Mouse (Mus musculus): ENCODE results near the gene Rrnad1. TPM values are rescaled to one million over a fixed set of nuclear protein-coding genes. Genes with fewer than 3 reads are reported as not detected.

Rrnad1 gene
- 17.9 and 21.8 TPM in 2 replicates for polyA plus RNA-seq (2014; fragmentation: Nextera tagmentation; extraction: Ambion mirVana)

GRCm38 (mm10) chr3:87930078-87930795 is at the start of gene Rrnad1, which contains the start of gene Isg20l2:
Gene Rrnad1 (minus strand): TSS chr3:87930717.
Gene Isg20l2 (plus strand): TSS chr3:87930314.
- Histone ChIP-seq H3K4me2 (ENCODE audit: low read length) (peak within 1 kb of the TSS; percentile 80), H3K27me3 (replicated peaks; ENCODE audit: control insufficient read depth, insufficient read depth, low read length) (no peaks in the 10 kb centered on the region), H3K36me3 (ENCODE audit: control insufficient read depth, insufficient read depth, low read length) (peaks cover 64% of the 10 kb centered on the region), H3K27ac (ENCODE audit: low read depth) (peak within 1 kb of the TSS; percentile 83), H3K9me3 (ENCODE audit: control insufficient read depth, low read length) (no peaks in the 10 kb centered on the region), H3K4me3 (ENCODE audit: low read depth, low read length) (peak within 1 kb of the TSS; percentile 82), H3K9ac (ENCODE audit: low read length) (peak within 1 kb of the TSS; percentile 77), H3K4me1 (replicated peaks; ENCODE audit: control insufficient read depth, insufficient read depth, low read length) (peaks cover 19% of the 10 kb centered on the region)
- ATAC-seq (replicated peaks; ENCODE audit: low FRiP score, low TSS enrichment, low read depth), result peak; percentile 98
- WGBS, result under 1% methylated on average over 76 of the region's 78 CpGs
- peak; percentile 99 for DNase-seq (ENCODE audit: low spot score)

DNA sequence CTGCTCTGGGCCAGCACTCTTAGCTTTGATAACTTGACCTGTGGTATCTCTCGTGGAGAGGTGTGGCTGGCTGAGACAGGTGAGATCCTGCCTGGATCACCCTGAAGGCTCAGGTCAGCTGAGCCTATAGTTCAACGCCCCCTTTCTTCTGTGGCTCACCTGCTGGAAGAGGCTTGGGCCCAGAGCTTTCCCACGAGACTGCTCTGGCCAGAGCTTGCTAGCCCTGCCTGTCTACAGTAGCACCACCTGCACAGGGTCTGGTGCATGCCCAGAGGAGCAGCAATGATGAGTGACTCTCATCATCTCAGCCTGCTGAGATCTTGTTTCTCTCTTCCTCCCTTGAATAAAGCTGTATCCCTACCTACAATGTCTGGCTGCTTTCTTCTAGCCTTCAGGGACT is 49.6 kb upstream of the Rrnad1 start:
- H3K4me2 ChIP-seq (ENCODE audit: low read length), result no peak overlapping the region
- H3K27ac ChIP-seq (ENCODE audit: low read depth), result no peak overlapping the region
- no peak overlapping the region for H3K9ac ChIP-seq (ENCODE audit: low read length)
- no peaks in the 10 kb centered on the region for H3K27me3 ChIP-seq (replicated peaks; ENCODE audit: control insufficient read depth, insufficient read depth, low read length)
- ATAC-seq (replicated peaks; ENCODE audit: low FRiP score, low TSS enrichment, low read depth) (no peak), DNase-seq (ENCODE audit: low spot score) (no peak)
- no peaks in the 10 kb centered on the region for H3K9me3 ChIP-seq (ENCODE audit: control insufficient read depth, low read length)
- H3K36me3 ChIP-seq (ENCODE audit: control insufficient read depth, insufficient read depth, low read length), result peaks cover 26% of the 10 kb centered on the region
- peaks cover 38% of the 10 kb centered on the region for H3K4me1 ChIP-seq (replicated peaks; ENCODE audit: control insufficient read depth, insufficient read depth, low read length)
- WGBS, result 48% methylated on average over 3 of the region's 3 CpGs
- H3K4me3 ChIP-seq (ENCODE audit: low read depth, low read length), result no peak overlapping the region

- Histone ChIP-seq H3K9ac (ENCODE audit: low read length) (no peak overlapping the region), H3K27ac (ENCODE audit: low read depth) (no peak overlapping the region), H3K4me2 (ENCODE audit: low read length) (no peak overlapping the region), H3K36me3 (ENCODE audit: control insufficient read depth, insufficient read depth, low read length) (peaks cover 26% of the 10 kb centered on the region), H3K4me1 (replicated peaks; ENCODE audit: control insufficient read depth, insufficient read depth, low read length) (peaks cover 38% of the 10 kb centered on the region), H3K9me3 (ENCODE audit: control insufficient read depth, low read length) (no peaks in the 10 kb centered on the region), H3K4me3 (ENCODE audit: low read depth, low read length) (no peak overlapping the region), H3K27me3 (replicated peaks; ENCODE audit: control insufficient read depth, insufficient read depth, low read length) (no peaks in the 10 kb centered on the region)
- no peak for ATAC-seq (replicated peaks; ENCODE audit: low FRiP score, low TSS enrichment, low read depth)
- 86% methylated on average over 5 of the region's 5 CpGs for WGBS
- DNase-seq (ENCODE audit: low spot score), result no peak
Measured at GRCm38 (mm10) chr3:87979493-87979892, 49.0 kb upstream of the Rrnad1 start.

DNA sequence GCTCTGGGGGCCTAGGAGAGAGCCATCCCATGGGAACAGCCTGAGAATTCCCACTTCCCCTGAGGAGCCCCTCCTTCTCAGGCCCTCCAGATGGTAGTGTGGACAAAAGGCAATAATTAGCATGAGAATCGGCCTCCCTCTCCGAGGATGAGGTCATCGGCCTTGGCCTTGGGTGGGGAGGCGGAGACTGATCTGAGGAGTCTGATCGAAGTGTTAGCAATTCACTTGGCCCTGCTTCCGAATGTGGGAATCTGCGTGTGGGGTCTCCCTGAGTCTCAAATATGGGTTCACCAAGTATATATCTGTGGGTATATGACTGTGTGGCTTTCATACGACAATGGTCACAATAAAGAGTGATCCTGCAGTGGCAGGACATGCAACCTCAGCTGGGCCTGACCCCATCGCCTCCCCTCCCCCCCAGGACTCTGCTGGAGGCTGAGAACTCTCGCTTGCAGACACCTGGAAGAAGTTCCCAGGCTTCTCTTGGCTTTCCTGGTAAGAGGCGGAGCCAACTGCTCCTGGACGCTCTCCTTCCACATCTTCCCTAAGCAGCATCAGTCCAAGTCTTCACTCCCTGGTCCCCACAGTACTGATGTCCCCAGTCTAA is 44.0 kb upstream of the Rrnad1 start:
- no peaks in the 10 kb centered on the region for H3K9me3 ChIP-seq (ENCODE audit: control insufficient read depth, low read length)
- H3K4me2 ChIP-seq (ENCODE audit: low read length), result peak overlapping the region; percentile 86
- no peaks in the 10 kb centered on the region for H3K27me3 ChIP-seq (replicated peaks; ENCODE audit: control insufficient read depth, insufficient read depth, low read length)
- H3K4me1 ChIP-seq (replicated peaks; ENCODE audit: control insufficient read depth, insufficient read depth, low read length), result peaks cover 37% of the 10 kb centered on the region
- peak overlapping the region; percentile 17; the same call in 1 of the 2 replicates for H3K27ac ChIP-seq (ENCODE audit: low read depth)
- H3K36me3 ChIP-seq (ENCODE audit: control insufficient read depth, insufficient read depth, low read length), result peaks cover 26% of the 10 kb centered on the region
- DNase-seq (ENCODE audit: low spot score) (no peak), ATAC-seq (replicated peaks; ENCODE audit: low FRiP score, low TSS enrichment, low read depth) (no peak)
- H3K4me3 ChIP-seq (ENCODE audit: low read depth, low read length), result no peak overlapping the region
- whole genome bisulfite sequencing, result 24% methylated on average over 12 of the region's 12 CpGs
- H3K9ac ChIP-seq (ENCODE audit: low read length), result peak overlapping the region; percentile 17; the same call in 1 of the 2 replicates

DNA sequence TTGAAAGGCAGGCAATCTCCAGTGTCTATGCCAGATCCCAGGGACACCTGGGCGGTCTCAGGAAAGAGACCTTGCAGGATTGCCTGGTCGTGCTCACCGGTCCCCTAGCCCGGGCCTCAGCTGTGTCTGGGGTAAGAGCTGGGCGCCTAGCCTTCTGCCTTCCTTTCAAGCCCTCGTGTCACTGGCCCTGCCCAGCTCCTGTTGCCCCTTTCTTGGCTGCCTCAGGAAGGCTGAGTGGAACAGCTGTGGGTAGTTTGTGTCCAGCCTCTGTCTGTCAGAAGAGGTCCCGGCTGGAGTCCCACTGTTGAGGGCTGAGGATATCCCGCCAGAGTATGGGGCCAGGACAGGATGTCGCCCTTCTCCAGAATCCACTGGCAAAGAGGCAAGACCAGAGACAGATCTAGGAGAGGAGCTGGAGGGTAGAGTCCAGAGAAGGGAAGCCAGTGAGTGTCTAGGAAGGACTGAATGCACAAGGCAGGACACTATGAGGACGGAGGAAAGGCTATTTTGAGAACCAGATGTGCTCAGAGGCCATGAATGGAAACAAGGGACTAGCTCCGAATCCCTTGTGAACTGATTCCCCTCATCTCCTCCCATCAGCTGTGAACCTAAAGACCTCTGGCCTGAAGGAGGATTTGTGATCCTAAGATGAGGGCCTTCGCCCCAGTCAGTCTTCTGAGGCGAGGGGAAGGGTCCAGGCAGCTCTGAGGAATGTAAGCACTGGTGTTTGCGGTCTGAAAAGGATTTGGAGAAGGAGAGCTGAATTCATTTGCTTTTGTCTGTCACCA is 43.3 kb upstream of the Rrnad1 start:
- no peaks in the 10 kb centered on the region for H3K27me3 ChIP-seq (replicated peaks; ENCODE audit: control insufficient read depth, insufficient read depth, low read length)
- H3K4me2 ChIP-seq (ENCODE audit: low read length), result peak overlapping the region; percentile 86
- peak overlapping the region; percentile 56; the same call in 1 of the 2 replicates for H3K4me3 ChIP-seq (ENCODE audit: low read depth, low read length)
- H3K4me1 ChIP-seq (replicated peaks; ENCODE audit: control insufficient read depth, insufficient read depth, low read length), result peaks cover 37% of the 10 kb centered on the region
- no peaks in the 10 kb centered on the region for H3K9me3 ChIP-seq (ENCODE audit: control insufficient read depth, low read length)
- ATAC-seq (replicated peaks; ENCODE audit: low FRiP score, low TSS enrichment, low read depth) (no peak), DNase-seq (ENCODE audit: low spot score) (no peak)
- peaks cover 26% of the 10 kb centered on the region for H3K36me3 ChIP-seq (ENCODE audit: control insufficient read depth, insufficient read depth, low read length)
- 46% methylated on average over 14 of the region's 14 CpGs for WGBS
- peak overlapping the region; percentile 17; the same call in 1 of the 2 replicates for H3K27ac ChIP-seq (ENCODE audit: low read depth)
- peak overlapping the region; percentile 17; the same call in 1 of the 2 replicates for H3K9ac ChIP-seq (ENCODE audit: low read length)

DNA sequence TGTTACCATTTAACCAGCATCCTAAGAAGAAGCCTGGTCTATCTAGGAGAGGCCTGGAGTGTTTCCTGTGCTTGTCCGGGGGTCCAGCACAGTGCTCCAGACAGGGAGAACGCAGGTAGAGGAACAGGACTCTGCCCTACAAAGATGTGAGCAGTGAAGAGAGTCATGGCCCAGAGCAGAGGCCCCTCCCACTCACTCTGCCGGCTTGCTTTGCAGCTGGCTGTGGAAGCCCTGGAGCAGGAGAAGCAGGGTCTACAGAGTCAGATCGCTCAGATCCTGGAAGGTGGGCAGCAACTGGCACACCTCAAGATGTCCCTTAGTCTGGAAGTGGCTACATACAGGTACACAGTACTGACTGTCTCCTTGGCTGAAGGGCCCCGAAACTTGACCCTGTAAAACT is 42.3 kb upstream of the Rrnad1 start:
- peaks cover 25% of the 10 kb centered on the region for H3K36me3 ChIP-seq (ENCODE audit: control insufficient read depth, insufficient read depth, low read length)
- H3K9me3 ChIP-seq (ENCODE audit: control insufficient read depth, low read length), result no peaks in the 10 kb centered on the region
- H3K4me3 ChIP-seq (ENCODE audit: low read depth, low read length), result peak overlapping the region; percentile 56
- H3K4me2 ChIP-seq (ENCODE audit: low read length), result peak overlapping the region; percentile 86
- peaks cover 37% of the 10 kb centered on the region for H3K4me1 ChIP-seq (replicated peaks; ENCODE audit: control insufficient read depth, insufficient read depth, low read length)
- no peak; the same call in 1 of the 2 replicates for ATAC-seq (replicated peaks; ENCODE audit: low FRiP score, low TSS enrichment, low read depth)
- no peaks in the 10 kb centered on the region for H3K27me3 ChIP-seq (replicated peaks; ENCODE audit: control insufficient read depth, insufficient read depth, low read length)
- no peak for DNase-seq (ENCODE audit: low spot score)
- no peak overlapping the region for H3K27ac ChIP-seq (ENCODE audit: low read depth)
- H3K9ac ChIP-seq (ENCODE audit: low read length), result peak overlapping the region; percentile 61
- WGBS, result 26% methylated on average over 5 of the region's 5 CpGs

GRCm38 (mm10) chr3:87972203-87972664 is 41.7 kb upstream of the Rrnad1 start:
- DNase-seq (ENCODE audit: low spot score) (no peak), ATAC-seq (replicated peaks; ENCODE audit: low FRiP score, low TSS enrichment, low read depth) (no peak)
- Histone ChIP-seq H3K27ac (ENCODE audit: low read depth) (no peak overlapping the region), H3K9me3 (ENCODE audit: control insufficient read depth, low read length) (no peaks in the 10 kb centered on the region), H3K4me3 (ENCODE audit: low read depth, low read length) (peak overlapping the region; percentile 56), H3K4me2 (ENCODE audit: low read length) (peak overlapping the region; percentile 86), H3K4me1 (replicated peaks; ENCODE audit: control insufficient read depth, insufficient read depth, low read length) (peaks cover 37% of the 10 kb centered on the region), H3K36me3 (ENCODE audit: control insufficient read depth, insufficient read depth, low read length) (peaks cover 19% of the 10 kb centered on the region), H3K27me3 (replicated peaks; ENCODE audit: control insufficient read depth, insufficient read depth, low read length) (no peaks in the 10 kb centered on the region), H3K9ac (ENCODE audit: low read length) (peak overlapping the region; percentile 61)
- WGBS, result 18% methylated on average over 8 of the region's 8 CpGs

DNA sequence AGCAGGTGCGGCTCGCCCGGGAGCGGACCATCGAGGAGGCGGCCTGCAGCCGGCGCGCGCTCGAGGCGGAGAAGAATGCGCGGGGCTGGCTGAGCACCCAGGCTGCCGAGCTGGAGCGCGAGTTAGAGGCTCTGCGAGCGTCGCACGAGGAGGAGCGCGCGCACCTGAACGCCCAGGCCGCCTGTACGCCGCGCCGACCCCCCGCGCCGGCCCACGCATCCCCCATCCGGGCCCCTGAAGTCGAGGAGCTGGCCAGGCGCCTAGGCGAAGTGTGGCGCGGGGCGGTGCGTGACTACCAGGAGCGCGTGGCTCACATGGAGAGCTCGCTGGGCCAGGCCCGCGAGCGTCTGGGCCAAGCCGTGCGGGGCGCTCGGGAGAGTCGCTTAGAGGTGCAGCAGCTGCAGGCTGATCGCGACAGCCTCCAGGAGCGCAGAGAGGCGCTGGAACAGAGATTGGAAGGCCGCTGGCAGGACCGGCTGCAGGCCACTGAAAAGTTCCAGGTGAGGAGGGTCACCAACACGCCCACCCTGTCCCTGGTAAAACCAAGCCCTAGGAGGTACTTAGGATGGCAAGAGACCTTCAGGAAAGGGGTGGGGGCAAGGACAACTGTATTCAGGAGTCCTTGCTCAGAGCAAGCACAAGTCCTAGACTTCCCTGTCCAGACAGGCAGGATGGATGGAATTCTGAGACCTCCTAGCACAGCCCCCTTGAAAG is 41.1 kb upstream of the Rrnad1 start:
- WGBS, result under 1% methylated on average over 53 of the region's 60 CpGs
- Histone ChIP-seq H3K4me1 (replicated peaks; ENCODE audit: control insufficient read depth, insufficient read depth, low read length) (peaks cover 37% of the 10 kb centered on the region), H3K9ac (ENCODE audit: low read length) (peak overlapping the region; percentile 61), H3K9me3 (ENCODE audit: control insufficient read depth, low read length) (no peaks in the 10 kb centered on the region), H3K27me3 (replicated peaks; ENCODE audit: control insufficient read depth, insufficient read depth, low read length) (no peaks in the 10 kb centered on the region), H3K4me3 (ENCODE audit: low read depth, low read length) (peak overlapping the region; percentile 56), H3K27ac (ENCODE audit: low read depth) (no peak overlapping the region), H3K36me3 (ENCODE audit: control insufficient read depth, insufficient read depth, low read length) (peaks cover 14% of the 10 kb centered on the region), H3K4me2 (ENCODE audit: low read length) (peak overlapping the region; percentile 86)
- DNase-seq (ENCODE audit: low spot score) (no peak), ATAC-seq (replicated peaks; ENCODE audit: low FRiP score, low TSS enrichment, low read depth) (peak; percentile 51)
